In genomic region chr5:15506575-15507308, GRCm38 (mm10) we compare ENCODE assay signal across 8 mouse cellular contexts. TPM values are rescaled to one million over a fixed set of nuclear protein-coding genes. Genes with fewer than 3 reads are reported as not detected.
A peak's percentile ranks its signal among the peaks of the same experiment; 100 is the strongest.
DNase-seq lines count a peak whose midpoint lies in the region; ATAC-seq and TF ChIP-seq lines count a peak whose summit lies in the region.

No protein-coding gene starts in this region.

- H3K9ac ChIP-seq in heart, adult 2 months (ENCODE audit: low read depth, low read length) = 0 out of 2 replicates have a peak overlapping the region, but pooled peaks have one; percentile 22

- no peaks in the 10 kb centered on the region for H3K36me3 ChIP-seq in heart, adult 2 months (ENCODE audit: control insufficient read depth, insufficient read depth, low read length)
- H3K36me3 ChIP-seq in G1E (replicated peaks) = no peaks in the 10 kb centered on the region

- no peak overlapping the region for H3K27ac ChIP-seq in heart, adult 2 months
- no peak overlapping the region for H3K27ac ChIP-seq in olfactory bulb, adult 2 months (ENCODE audit: insufficient read depth, low read depth, low read length)

- peak; percentile 57; the same call in 1 of the 2 replicates for ATAC-seq in G1E (ENCODE audit: extremely low read depth, insufficient number of reproducible peaks, low FRiP score, poor library complexity, severe bottlenecking)

- H3K4me3 ChIP-seq in heart, adult 2 months = no peak overlapping the region
- no peak overlapping the region for H3K4me3 ChIP-seq in G1E (ENCODE audit: low read depth, low read length)
- no peak overlapping the region for H3K4me3 ChIP-seq in olfactory bulb, adult 2 months (ENCODE audit: insufficient read depth, low read depth, low read length)

- intact Hi-C loops in heart, adult 2 months (cut with DNase I) = no loop called here
- intact Hi-C loops in heart, postnatal 25 days (cut with DNase I) = no loop called here

- WGBS in heart, adult 2 months = 42% methylated on average over 16 of the region's 16 CpGs
- 40% methylated on average over 16 of the region's 16 CpGs for WGBS in olfactory bulb, adult 2 months

- no peaks in the 10 kb centered on the region for H3K9me3 ChIP-seq in G1E (replicated peaks)

- TF ChIP-seq EP300 in heart, adult 2 months (IDR thresholded peaks at IDR 0.05; ENCODE audit: insufficient read depth, low read depth, low read length) = no peak

- H3K27me3 ChIP-seq in heart, adult 2 months (ENCODE audit: control insufficient read depth, insufficient read depth, low read length) = no peaks in the 10 kb centered on the region
- no peaks in the 10 kb centered on the region for H3K27me3 ChIP-seq in G1E (ENCODE audit: insufficient read depth, low read length)

- TF ChIP-seq POLR2A in heart, adult 2 months (IDR thresholded peaks at IDR 0.05; ENCODE audit: insufficient read depth, low read depth, low read length) = no peak
- no peak for TF ChIP-seq POLR2A in olfactory bulb, adult 2 months (IDR thresholded peaks at IDR 0.05; ENCODE audit: insufficient read depth, low read depth, low read length)

- H3K79me2 ChIP-seq in heart, adult 2 months (replicated peaks; ENCODE audit: control insufficient read depth, insufficient read depth, low read length) = no peaks in the 10 kb centered on the region

- no peak for DNase-seq in heart, adult 2 months
- no peak for DNase-seq in heart, postnatal 25 days (ENCODE audit: low spot score)
- no peak for DNase-seq in G1E (ENCODE audit: low spot score)
- DNase-seq in embryo, embryonic 11 days = peak; percentile 73
- peak; percentile 31 for DNase-seq in heart, postnatal 4 days
- DNase-seq in liver = peak; percentile 48
- DNase-seq in urinary bladder, adult 2 months (ENCODE audit: low spot score) = no peak

- TF ChIP-seq CTCF in heart, adult 2 months (IDR thresholded peaks at IDR 0.05) = peak; percentile 68
- TF ChIP-seq CTCF in G1E (IDR thresholded peaks at IDR 0.05; ENCODE audit: low read depth, low read length) = peak; percentile 22
- TF ChIP-seq CTCF in olfactory bulb, adult 2 months (IDR thresholded peaks at IDR 0.05; ENCODE audit: insufficient read depth, low read depth, low read length) = 0 out of 2 replicates have a peak, but pooled peaks have one; percentile 32

- no peaks in the 10 kb centered on the region for H3K4me1 ChIP-seq in heart, adult 2 months (ENCODE audit: control insufficient read depth, insufficient read depth, low read length)
- no peaks in the 10 kb centered on the region for H3K4me1 ChIP-seq in G1E (ENCODE audit: insufficient read depth, low read depth, low read length)
- no peaks in the 10 kb centered on the region for H3K4me1 ChIP-seq in olfactory bulb, adult 2 months (ENCODE audit: control insufficient read depth, insufficient read depth, low read length)

RNA-seq across cellular contexts. Expression of gene Gm21190, which starts 22.3 kb away (rescaled TPM):
- not detected for total RNA-seq in heart, adult 2 months (2021)
- not detected in 2 replicates for polyA plus RNA-seq in heart, adult 2 months (2012; rRNA removed)
- not detected for total RNA-seq in heart, postnatal 25 days (2021)
- total RNA-seq in G1E (2014; fragmentation: Nextera tagmentation) (not detected in 2 replicates), G1E (2017) (0.16 TPM in 1 of 2 replicates, not detected in the other)
- not detected in 2 replicates for polyA plus RNA-seq in G1E (2012)
- not detected for total RNA-seq in heart, postnatal 4 days (2021)
- polyA plus RNA-seq in olfactory bulb, adult 2 months (2012; ENCODE audit: insufficient read depth, insufficient read length, low replicate concordance, missing spikeins) = not detected in 2 replicates
- not detected in 2 replicates for polyA plus RNA-seq in urinary bladder, adult 2 months (2012; rRNA removed)

RNA-seq across cellular contexts. Expression of gene Gm21149, which starts 30.4 kb away (rescaled TPM):
- not detected for total RNA-seq in heart, adult 2 months (2021)
- not detected in 2 replicates for polyA plus RNA-seq in heart, adult 2 months (2012; rRNA removed)
- not detected for total RNA-seq in heart, postnatal 25 days (2021)
- total RNA-seq in G1E (2014; fragmentation: Nextera tagmentation) (not detected in 2 replicates), G1E (2017) (0.12 and 0.66 TPM in 2 replicates)
- polyA plus RNA-seq in G1E (2012) = not detected in 2 replicates
- not detected for total RNA-seq in heart, postnatal 4 days (2021)
- polyA plus RNA-seq in olfactory bulb, adult 2 months (2012; ENCODE audit: insufficient read depth, insufficient read length, low replicate concordance, missing spikeins) = not detected in 2 replicates
- polyA plus RNA-seq in urinary bladder, adult 2 months (2012; rRNA removed) = 0.14 TPM in 1 of 2 replicates, not detected in the other

Comparison
In these comparisons a context has a peak if more than half of its experiments do, and no peak if none do; other contexts are left out.
1. DNase-seq: peak in embryo, embryonic 11 days (single experiment), heart, postnatal 4 days (single experiment) and liver (single experiment); none in heart, adult 2 months (0 of 2), heart, postnatal 25 days (single experiment), G1E (single experiment) and urinary bladder, adult 2 months (single experiment).
2. Peak in every context shown above with its lines, with median percentiles within 50 percentile points of each other: CTCF ChIP-seq.